Mouse (Mus musculus): ENCODE measurements at regions not wholly inside any gene's neighbourhood (a gene's known extent, or its start where the extent isn't known, plus 50 kb on each side); places are given as distances from the start of the nearest gene placed in this dataset.

- no peak for DNase-seq
- intact Hi-C loops (cut with DNase I): no loop called here
Measured at GRCm38 (mm10) chr14:24873406-24873805, 386.5 kb downstream of the Rps24 start.

GRCm38 (mm10) chr14:24874426-24875155 is 387.7 kb downstream of the Rps24 start:
- intact Hi-C loops (cut with DNase I): no loop called here
- DNase-seq: no peak

GRCm38 (mm10) chr14:24875156-24875545 is 388.2 kb downstream of the Rps24 start:
- intact Hi-C loops (cut with DNase I): no loop called here
- no peak for DNase-seq

GRCm38 (mm10) chr14:24875934-24876333 is 389.0 kb downstream of the Rps24 start:
- intact Hi-C loops (cut with DNase I): no loop called here

GRCm38 (mm10) chr14:24876508-24876907 is 389.6 kb downstream of the Rps24 start:
- no peak for DNase-seq
- intact Hi-C loops (cut with DNase I): no loop called here

More at GRCm38 (mm10) chr14:24875934-24876333, 389.0 kb downstream of the Rps24 start:
- no peak for DNase-seq

- intact Hi-C loops (cut with DNase I): no loop called here
- DNase-seq: no peak
Measured at GRCm38 (mm10) chr14:24877853-24878252, 390.9 kb downstream of the Rps24 start.

GRCm38 (mm10) chr14:24886164-24886563 is 399.2 kb downstream of the Rps24 start:
- intact Hi-C loops (cut with DNase I): no loop called here

GRCm38 (mm10) chr14:24886896-24887421 is 400.0 kb downstream of the Rps24 start:
- DNase-seq: no peak
- intact Hi-C loops (cut with DNase I): no loop called here

More at GRCm38 (mm10) chr14:24886164-24886563, 399.2 kb downstream of the Rps24 start:
- DNase-seq: no peak

- intact Hi-C loops (cut with DNase I): no loop called here
- no peak for DNase-seq
Measured at GRCm38 (mm10) chr14:24890856-24891255, 403.9 kb downstream of the Rps24 start.

GRCm38 (mm10) chr14:24895196-24895595 is 408.3 kb downstream of the Rps24 start:
- intact Hi-C loops (cut with DNase I): no loop called here
- no peak for DNase-seq

- intact Hi-C loops (cut with DNase I): no loop called here
Measured at GRCm38 (mm10) chr14:24896681-24897080, 409.8 kb downstream of the Rps24 start.

GRCm38 (mm10) chr14:24900501-24901179 is 413.7 kb downstream of the Rps24 start:
- DNase-seq: peak; percentile 28 to 29
- intact Hi-C loops (cut with DNase I): loop anchor here (10.0 kb wide), 1 partner anchor 396 kb away; no protein-coding TSS in a partner anchor

More at GRCm38 (mm10) chr14:24896681-24897080, 409.8 kb downstream of the Rps24 start:
- DNase-seq: no peak

GRCm38 (mm10) chr14:24901726-24902125 is 414.8 kb downstream of the Rps24 start:
- DNase-seq: no peak
- intact Hi-C loops (cut with DNase I): loop anchor here (10.0 kb wide), 1 partner anchor 397 kb away; no protein-coding TSS in a partner anchor

- intact Hi-C loops (cut with DNase I): loop anchor here (10.0 kb wide), 1 partner anchor 398 kb away; no protein-coding TSS in a partner anchor
- DNase-seq: peak; percentile 53 to 54
Measured at GRCm38 (mm10) chr14:24902870-24903269, 415.9 kb downstream of the Rps24 start.

GRCm38 (mm10) chr14:24904712-24905111 is 417.8 kb downstream of the Rps24 start:
- no peak for DNase-seq
- intact Hi-C loops (cut with DNase I): loop anchor here (10.0 kb wide), 1 partner anchor 400 kb away; no protein-coding TSS in a partner anchor

GRCm38 (mm10) chr14:24906916-24907315 is 420.0 kb downstream of the Rps24 start:
- intact Hi-C loops (cut with DNase I): loop anchor here (10.0 kb wide), 1 partner anchor 402 kb away; no protein-coding TSS in a partner anchor
- DNase-seq: no peak

- intact Hi-C loops (cut with DNase I): loop anchor here (10.0 kb wide), 1 partner anchor 404 kb away; no protein-coding TSS in a partner anchor
- DNase-seq: no peak
Measured at GRCm38 (mm10) chr14:24908377-24908776, 421.5 kb downstream of the Rps24 start.

- intact Hi-C loops (cut with DNase I): no loop called here
- DNase-seq: no peak
Measured at GRCm38 (mm10) chr14:24911621-24912020, 424.7 kb downstream of the Rps24 start.

- no peak for DNase-seq
- intact Hi-C loops (cut with DNase I): no loop called here
Measured at GRCm38 (mm10) chr14:24919056-24919455, 432.1 kb downstream of the Rps24 start.

- intact Hi-C loops (cut with DNase I): no loop called here
- no peak for DNase-seq
Measured at GRCm38 (mm10) chr14:24922006-24922405, 435.1 kb downstream of the Rps24 start.

- intact Hi-C loops (cut with DNase I): no loop called here
Measured at GRCm38 (mm10) chr14:24924561-24924960, 437.6 kb downstream of the Rps24 start.

More at GRCm38 (mm10) chr14:24924561-24924960, 437.6 kb downstream of the Rps24 start:
- DNase-seq: no peak

All from heart, postnatal 14 days (tissue).